Mouse (Mus musculus) mouse embryonic stem cell (cell line): Measurements from ENCODE around the gene Tgfbr3.

Source experiments
- in situ Hi-C, 2 experiments: fragments of 300-500 bp; cut with MboI; formaldehyde crosslinking; loops; 1 replicate in 1 of 2; 3 replicates in 1 of 2; pipeline ENCODE4 v1.14.3; 2019 to 2020; ENCODE audit warnings: low sequenced_read_pairs in 2 of 2, low pct_unique_long_range_greater_than_20kb in 1 of 2, mixed read lengths in 1 of 2; ENCODE audit not compliant: unreplicated experiment in 1 of 2

Tgfbr3 gene

GRCm38 (mm10) chr5:107222670-107223005 lies 66.8 kb downstream of the Tgfbr3 start:
- in situ Hi-C loops, result no loop called here

GRCm38 (mm10) chr5:107221892-107222669 lies 67.3 kb downstream of the Tgfbr3 start:
- in situ Hi-C loops, result no loop called here

GRCm38 (mm10) chr5:107220936-107221335 lies 68.5 kb downstream of the Tgfbr3 start:
- in situ Hi-C loops, result no loop called here

- in situ Hi-C loops, result no loop called here
Observed at GRCm38 (mm10) chr5:107219883-107220282, 69.5 kb downstream of the Tgfbr3 start.

- in situ Hi-C loops, result no loop called here
Observed at GRCm38 (mm10) chr5:107219318-107219717, 70.1 kb downstream of the Tgfbr3 start.

- in situ Hi-C loops, result no loop called here
Observed at GRCm38 (mm10) chr5:107218594-107218993, 70.8 kb downstream of the Tgfbr3 start.

GRCm38 (mm10) chr5:107217139-107217538 lies 72.3 kb downstream of the Tgfbr3 start:
- in situ Hi-C loops, result no loop called here

GRCm38 (mm10) chr5:107213373-107214132 lies 75.9 kb downstream of the Tgfbr3 start:
- in situ Hi-C loops, result no loop called here

GRCm38 (mm10) chr5:107211830-107212370 lies 77.5 kb downstream of the Tgfbr3 start:
- in situ Hi-C loops, result no loop called here

- in situ Hi-C loops, result no loop called here
Observed at GRCm38 (mm10) chr5:107210040-107210439, 79.4 kb downstream of the Tgfbr3 start.

- in situ Hi-C loops, result no loop called here
Observed at GRCm38 (mm10) chr5:107207911-107208310, 81.5 kb downstream of the Tgfbr3 start.

GRCm38 (mm10) chr5:107204306-107204705 lies 85.1 kb downstream of the Tgfbr3 start:
- in situ Hi-C loops, result no loop called here

- in situ Hi-C loops, result no loop called here
Observed at GRCm38 (mm10) chr5:107202801-107203559, 86.4 kb downstream of the Tgfbr3 start.

GRCm38 (mm10) chr5:107201509-107202182 lies 87.8 kb downstream of the Tgfbr3 start:
- in situ Hi-C loops, result no loop called here

GRCm38 (mm10) chr5:107200853-107201341 lies 88.5 kb downstream of the Tgfbr3 start:
- in situ Hi-C loops, result no loop called here

- in situ Hi-C loops, result no loop called here
Observed at GRCm38 (mm10) chr5:107200221-107200635, 89.2 kb downstream of the Tgfbr3 start.

GRCm38 (mm10) chr5:107195751-107196395 lies 93.6 kb downstream of the Tgfbr3 start:
- in situ Hi-C loops, result no loop called here

GRCm38 (mm10) chr5:107193160-107193559 lies 96.3 kb downstream of the Tgfbr3 start:
- in situ Hi-C loops, result no loop called here
